Mouse (Mus musculus) liver, postnatal 0 days (tissue): ENCODE results near the gene Saxo1.

Source experiments
- CTCF ChIP-seq: sonication (generic); IDR thresholded peaks from 2 replicates; pipeline ENCODE4 v1.5.1; 2016; ENCODE audit warnings: antibody characterized with exemption, low read depth
- EP300 ChIP-seq: IDR thresholded peaks from 2 replicates; pipeline ENCODE4 v1.6.1; 2016; ENCODE audit warnings: antibody characterized with exemption, low read depth, mild to moderate bottlenecking

GRCm38 (mm10) chr4:86561061-86561460, 2.9 kb upstream of the Saxo1 start:
- TF ChIP-seq CTCF (no peak), EP300 (no peak)
